Mouse (Mus musculus): ENCODE data around the gene Ppp1r2. TPM values are rescaled to one million over a fixed set of nuclear protein-coding genes. Genes with fewer than 3 reads are reported as not detected.

The Ppp1r2 gene
- polyA plus RNA-seq, 1 experiment from 2014 or later: 92.6 TPM

DNA sequence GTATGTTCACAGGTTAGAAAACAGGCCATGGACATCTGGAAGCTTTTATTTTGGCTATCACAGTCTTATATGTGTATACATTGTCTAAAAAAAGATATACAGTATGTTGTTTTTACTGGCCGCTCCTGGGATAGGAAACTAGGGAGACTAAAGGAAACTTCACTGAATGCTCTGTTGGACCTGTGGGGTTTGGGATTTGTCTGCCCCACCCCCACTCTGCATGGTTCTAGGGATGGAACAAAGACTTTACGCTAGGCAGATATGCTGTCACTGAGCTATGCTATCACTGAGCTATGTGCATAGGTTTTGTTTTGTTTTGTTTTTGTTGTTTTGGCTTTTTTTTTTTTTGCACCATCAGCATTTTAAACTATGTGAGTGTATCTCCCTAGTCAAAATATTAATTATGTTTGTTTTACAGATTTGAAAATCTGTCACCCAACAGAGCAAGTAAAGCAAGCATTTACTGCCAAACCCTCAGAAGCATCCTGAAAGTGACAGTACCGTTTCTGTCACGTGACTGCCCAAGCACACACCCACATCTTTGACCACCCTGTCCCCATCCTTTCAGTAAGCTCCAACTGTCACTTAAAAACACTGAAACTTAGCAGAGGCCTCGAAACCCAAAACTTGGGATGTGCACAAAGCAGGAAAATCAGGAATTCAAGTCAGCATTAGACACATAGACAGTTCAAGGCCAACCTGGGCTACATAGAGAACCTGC is 30.3 kb upstream of the Ppp1r2 start:
- Histone ChIP-seq H3K9me3 (no peaks in the 10 kb centered on the region), H3K27me3 (replicated peaks) (no peaks in the 10 kb centered on the region), H3K27ac (replicated peaks) (no peak overlapping the region), H3K4me2 (no peak overlapping the region), H3K4me3 (no peak overlapping the region), H3K4me1 (peaks cover 3% of the 10 kb centered on the region; the same call in 1 of the 2 replicates), H3K9ac (no peak overlapping the region), H3K36me3 (no peaks in the 10 kb centered on the region)
- WGBS: 59% methylated on average over 5 of the region's 5 CpGs
- no peak for ATAC-seq (ENCODE audit: extremely low read depth, insufficient number of reproducible peaks, low FRiP score, low TSS enrichment)

DNA sequence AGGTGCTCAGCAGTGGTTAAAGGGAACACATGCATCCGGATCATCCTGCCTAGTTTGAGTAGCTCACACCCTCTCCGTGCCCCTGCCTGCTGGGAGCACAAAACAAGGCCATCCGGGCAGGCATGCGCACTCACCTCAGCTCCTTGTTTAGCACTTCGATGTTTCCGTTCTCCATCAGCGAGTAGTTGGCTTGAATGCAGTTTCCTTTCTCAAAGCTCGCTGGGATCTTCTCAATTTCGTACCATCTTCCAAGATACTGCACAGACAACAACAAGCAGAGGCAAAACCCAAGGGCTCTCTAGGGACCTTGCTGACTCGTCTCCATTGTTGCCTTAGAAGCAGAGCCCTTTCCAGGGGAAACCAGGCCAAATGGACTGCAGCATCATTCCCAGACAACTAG is 28.2 kb upstream of the Ppp1r2 start:
- no peaks in the 10 kb centered on the region for H3K36me3 ChIP-seq
- no peaks in the 10 kb centered on the region for H3K27me3 ChIP-seq (replicated peaks)
- H3K9me3 ChIP-seq: no peaks in the 10 kb centered on the region
- H3K9ac ChIP-seq: no peak overlapping the region
- WGBS: 71% methylated on average over 10 of the region's 10 CpGs
- H3K4me1 ChIP-seq: peaks cover 15% of the 10 kb centered on the region
- H3K4me2 ChIP-seq: no peak overlapping the region
- no peak overlapping the region for H3K4me3 ChIP-seq
- no peak for ATAC-seq (ENCODE audit: extremely low read depth, insufficient number of reproducible peaks, low FRiP score, low TSS enrichment)
- no peak overlapping the region for H3K27ac ChIP-seq (replicated peaks)

DNA sequence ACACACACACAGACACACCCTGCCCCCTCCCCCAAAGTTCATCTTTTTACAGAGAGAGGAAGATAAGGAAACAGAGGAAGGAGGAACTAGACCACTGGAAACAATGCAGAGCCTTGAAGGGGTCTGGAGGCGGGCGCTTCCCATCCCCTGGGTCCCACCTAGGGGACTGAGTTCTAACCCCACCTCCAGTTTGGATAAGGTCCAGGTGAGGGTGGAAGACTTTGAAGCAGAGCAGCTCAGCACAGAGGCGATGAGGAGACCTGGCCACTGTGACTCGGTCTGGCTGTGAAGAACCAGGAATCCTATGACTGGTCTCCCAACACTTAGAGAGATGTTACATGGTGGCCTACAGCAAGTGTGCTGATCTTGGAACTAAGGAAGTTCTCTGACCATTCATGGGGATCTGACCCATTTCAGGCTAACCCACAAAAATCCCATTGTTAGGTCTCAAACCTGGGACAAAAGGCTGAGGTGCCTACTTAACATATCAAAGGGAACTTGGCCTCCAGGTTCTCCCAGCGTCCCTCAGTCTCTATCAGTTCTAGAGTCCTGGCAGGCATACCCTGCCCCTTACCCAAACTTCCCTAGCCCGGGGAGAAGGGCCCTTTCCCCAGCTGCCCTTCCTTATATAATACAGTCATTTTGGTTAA is 25.9 kb upstream of the Ppp1r2 start:
- WGBS: 79% methylated on average over 6 of the region's 6 CpGs
- peaks cover 15% of the 10 kb centered on the region for H3K4me1 ChIP-seq
- H3K9me3 ChIP-seq: no peaks in the 10 kb centered on the region
- H3K36me3 ChIP-seq: no peaks in the 10 kb centered on the region
- H3K4me3 ChIP-seq: no peak overlapping the region
- no peak for ATAC-seq (ENCODE audit: extremely low read depth, insufficient number of reproducible peaks, low FRiP score, low TSS enrichment)
- H3K27ac ChIP-seq (replicated peaks): no peak overlapping the region
- no peak overlapping the region for H3K4me2 ChIP-seq
- no peak overlapping the region for H3K9ac ChIP-seq
- H3K27me3 ChIP-seq (replicated peaks): no peaks in the 10 kb centered on the region

DNA sequence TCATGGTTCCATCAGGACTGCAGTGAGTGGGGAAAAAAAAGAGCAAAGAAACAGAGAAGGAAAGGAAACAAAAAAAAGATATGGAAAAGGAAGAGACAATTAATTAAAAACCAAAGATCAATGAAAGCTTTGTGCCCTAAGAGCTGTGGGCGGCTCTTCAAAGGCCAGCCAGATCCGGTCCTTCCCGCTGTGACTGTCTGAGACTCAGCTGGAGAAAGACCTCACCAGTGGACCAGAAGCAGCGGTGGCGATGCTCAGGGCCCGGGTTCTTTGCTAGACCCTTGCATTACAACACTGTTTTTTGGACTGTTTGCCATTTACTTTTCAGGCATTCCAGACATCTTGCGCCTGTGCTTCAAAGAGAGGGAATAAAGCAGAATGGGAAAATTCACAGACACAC is 25.4 kb upstream of the Ppp1r2 start:
- Histone ChIP-seq H3K9ac (no peak overlapping the region), H3K36me3 (no peaks in the 10 kb centered on the region), H3K27me3 (replicated peaks) (no peaks in the 10 kb centered on the region), H3K27ac (replicated peaks) (no peak overlapping the region), H3K4me2 (no peak overlapping the region), H3K4me3 (no peak overlapping the region), H3K9me3 (no peaks in the 10 kb centered on the region), H3K4me1 (peaks cover 15% of the 10 kb centered on the region)
- 54% methylated on average over 7 of the region's 7 CpGs for WGBS
- ATAC-seq (ENCODE audit: extremely low read depth, insufficient number of reproducible peaks, low FRiP score, low TSS enrichment): no peak

DNA sequence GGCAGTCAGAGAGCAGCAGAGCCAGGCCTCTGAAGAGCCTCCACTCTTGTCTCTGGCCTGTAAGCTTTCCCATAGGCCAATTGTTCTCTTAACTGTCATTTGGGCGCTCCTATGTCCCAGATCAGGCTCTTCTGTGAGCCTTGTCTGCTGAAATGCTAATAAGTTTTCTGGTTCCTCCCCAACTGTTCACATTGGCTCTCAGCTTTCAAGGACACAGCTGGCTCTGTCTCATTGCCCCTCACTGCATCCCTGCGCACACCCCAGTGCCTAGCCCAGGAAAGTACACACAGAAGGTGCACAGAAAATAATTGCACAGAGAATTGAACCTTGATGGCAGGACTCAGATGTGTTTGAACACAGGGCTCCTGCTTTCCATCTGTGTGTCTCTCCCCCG is 24.9 kb upstream of the Ppp1r2 start:
- no peak overlapping the region for H3K27ac ChIP-seq (replicated peaks)
- 57% methylated on average over 3 of the region's 3 CpGs for WGBS
- no peak overlapping the region for H3K4me2 ChIP-seq
- ATAC-seq (ENCODE audit: extremely low read depth, insufficient number of reproducible peaks, low FRiP score, low TSS enrichment): no peak
- no peak overlapping the region for H3K9ac ChIP-seq
- H3K27me3 ChIP-seq (replicated peaks): no peaks in the 10 kb centered on the region
- no peak overlapping the region for H3K4me3 ChIP-seq
- no peaks in the 10 kb centered on the region for H3K9me3 ChIP-seq
- H3K4me1 ChIP-seq: peaks cover 15% of the 10 kb centered on the region
- H3K36me3 ChIP-seq: no peaks in the 10 kb centered on the region

DNA sequence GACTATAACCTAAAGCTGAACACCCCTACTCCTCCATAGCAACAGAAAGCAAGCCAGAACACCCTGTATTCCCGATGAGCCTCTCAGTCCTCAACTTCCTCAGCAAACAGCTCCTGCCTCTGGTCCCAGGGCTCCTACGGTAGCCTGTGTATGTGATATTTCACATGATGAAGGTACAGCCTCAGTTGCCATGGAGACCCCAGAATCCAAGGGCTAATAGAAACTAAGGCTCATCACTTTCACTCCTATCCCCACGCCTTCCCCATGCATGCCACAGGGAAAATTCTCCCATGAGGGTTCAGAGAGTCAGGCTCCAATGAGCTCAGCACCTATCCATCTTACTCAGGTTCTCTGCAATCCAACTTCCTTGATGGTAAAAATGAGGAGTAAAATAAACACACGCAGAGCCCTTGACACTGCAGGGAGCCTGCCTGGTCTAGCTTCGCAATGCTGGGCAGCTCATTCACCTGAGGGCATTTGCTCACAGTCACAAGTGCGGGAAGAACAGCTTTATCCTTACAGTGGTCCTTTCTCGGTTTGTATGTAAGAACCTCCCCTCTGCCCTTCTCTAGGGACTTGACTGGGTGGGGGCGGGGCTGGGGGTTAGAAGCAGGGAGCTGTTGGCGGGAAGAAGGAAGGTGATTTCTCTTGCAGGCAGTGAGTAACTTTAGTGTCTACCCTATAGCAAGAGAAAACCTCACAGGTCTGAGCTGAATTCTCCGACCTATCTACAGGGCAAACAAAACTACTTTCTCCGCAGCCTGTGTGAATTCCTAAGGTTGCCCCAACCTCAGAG is 24.3 kb upstream of the Ppp1r2 start:
- H3K27ac ChIP-seq (replicated peaks): no peak overlapping the region
- no peak overlapping the region for H3K9ac ChIP-seq
- no peaks in the 10 kb centered on the region for H3K27me3 ChIP-seq (replicated peaks)
- no peaks in the 10 kb centered on the region for H3K36me3 ChIP-seq
- H3K4me1 ChIP-seq: peaks cover 15% of the 10 kb centered on the region
- H3K4me2 ChIP-seq: no peak overlapping the region
- H3K9me3 ChIP-seq: no peaks in the 10 kb centered on the region
- 48% methylated on average over 11 of the region's 11 CpGs for WGBS
- ATAC-seq (ENCODE audit: extremely low read depth, insufficient number of reproducible peaks, low FRiP score, low TSS enrichment): no peak
- H3K4me3 ChIP-seq: no peak overlapping the region

DNA sequence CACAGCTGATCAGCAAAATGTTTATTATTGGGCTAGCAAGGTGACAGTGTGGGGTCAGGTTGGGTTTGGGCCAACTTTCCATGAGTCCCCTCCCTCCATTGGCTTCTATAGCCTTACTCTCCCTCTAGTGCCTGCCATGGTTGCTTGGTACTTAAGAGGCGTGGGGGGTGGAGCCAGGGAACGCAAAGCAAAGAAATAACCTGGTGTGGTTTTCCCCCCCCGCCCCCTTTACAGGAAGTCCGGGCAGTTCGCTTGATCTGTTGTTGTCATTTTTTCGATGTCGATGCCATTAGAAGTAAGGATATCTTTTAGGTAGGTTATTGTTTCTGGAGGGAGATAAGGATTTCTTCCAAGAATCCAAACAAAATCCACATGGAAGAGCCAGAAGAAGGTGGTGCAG is 22.0 kb upstream of the Ppp1r2 start:
- Histone ChIP-seq H3K4me3 (no peak overlapping the region), H3K4me2 (no peak overlapping the region), H3K27ac (replicated peaks) (no peak overlapping the region), H3K9me3 (no peaks in the 10 kb centered on the region), H3K36me3 (no peaks in the 10 kb centered on the region), H3K9ac (no peak overlapping the region), H3K4me1 (peaks cover 18% of the 10 kb centered on the region), H3K27me3 (replicated peaks) (no peaks in the 10 kb centered on the region)
- ATAC-seq (ENCODE audit: extremely low read depth, insufficient number of reproducible peaks, low FRiP score, low TSS enrichment): no peak
- WGBS: 79% methylated on average over 7 of the region's 7 CpGs

DNA sequence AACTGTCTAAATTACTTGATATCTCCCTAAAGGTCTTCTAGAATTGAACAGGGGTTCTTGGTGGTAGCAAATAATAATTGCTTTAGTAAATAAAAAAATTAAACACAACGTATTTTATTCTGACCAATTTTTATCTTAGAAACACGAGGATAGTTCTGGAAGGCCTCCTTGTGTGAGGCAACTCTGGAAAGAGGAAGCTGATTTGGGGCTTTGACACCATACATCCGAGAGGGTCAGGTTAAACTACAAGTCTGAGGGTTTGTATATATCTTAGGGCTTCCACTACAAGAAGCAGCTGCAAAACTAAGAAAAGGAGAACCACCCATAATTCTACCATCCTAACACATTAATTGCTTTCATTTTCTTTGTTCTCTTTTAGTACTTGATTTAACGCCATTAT is 18.7 kb upstream of the Ppp1r2 start:
- H3K4me2 ChIP-seq: no peak overlapping the region
- no peak overlapping the region for H3K4me3 ChIP-seq
- no peaks in the 10 kb centered on the region for H3K9me3 ChIP-seq
- H3K27me3 ChIP-seq (replicated peaks): no peaks in the 10 kb centered on the region
- WGBS: 69% methylated on average over 4 of the region's 4 CpGs
- peaks cover 24% of the 10 kb centered on the region for H3K4me1 ChIP-seq
- H3K27ac ChIP-seq (replicated peaks): no peak overlapping the region
- H3K9ac ChIP-seq: no peak overlapping the region
- ATAC-seq (ENCODE audit: extremely low read depth, insufficient number of reproducible peaks, low FRiP score, low TSS enrichment): no peak
- no peaks in the 10 kb centered on the region for H3K36me3 ChIP-seq

DNA sequence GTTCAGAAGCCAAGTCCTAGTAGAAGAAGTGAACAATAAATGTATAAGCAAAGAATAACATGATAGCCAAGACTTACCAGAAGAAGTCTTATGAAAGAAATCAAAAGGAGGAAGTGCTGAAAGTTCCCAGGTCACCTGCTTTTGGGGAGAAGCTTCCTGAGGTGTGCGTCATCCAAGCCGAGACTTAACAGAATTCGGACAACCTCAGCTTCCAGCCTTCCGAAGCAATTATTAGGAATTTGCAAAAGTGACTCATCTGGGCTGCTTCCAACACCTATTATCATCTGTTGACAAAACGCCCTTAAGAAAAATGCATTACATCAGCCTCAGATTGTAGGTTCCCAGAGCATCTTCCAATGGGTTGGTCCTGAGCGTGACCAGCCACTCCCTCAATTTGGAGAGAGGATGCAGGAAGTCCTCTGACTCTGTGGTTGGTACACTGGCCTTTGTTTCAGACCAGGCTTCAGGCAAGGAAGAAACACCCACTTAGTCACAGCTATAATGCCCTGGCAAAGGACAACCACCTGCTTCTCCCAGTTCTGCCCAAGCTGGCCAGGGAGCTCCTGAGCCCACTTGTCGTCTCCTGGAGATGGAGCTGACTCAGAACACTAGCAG is 15.8 kb upstream of the Ppp1r2 start:
- peak overlapping the region; percentile 65 for H3K9ac ChIP-seq
- H3K4me1 ChIP-seq: peaks cover 24% of the 10 kb centered on the region
- H3K36me3 ChIP-seq: no peaks in the 10 kb centered on the region
- peak overlapping the region; percentile 58 for H3K4me2 ChIP-seq
- ATAC-seq (ENCODE audit: extremely low read depth, insufficient number of reproducible peaks, low FRiP score, low TSS enrichment): no peak
- peak overlapping the region; percentile 95 for H3K27ac ChIP-seq (replicated peaks)
- no peaks in the 10 kb centered on the region for H3K27me3 ChIP-seq (replicated peaks)
- 41% methylated on average over 7 of the region's 7 CpGs for WGBS
- H3K4me3 ChIP-seq: peak overlapping the region; percentile 14; the same call in 1 of the 2 replicates
- no peaks in the 10 kb centered on the region for H3K9me3 ChIP-seq

DNA sequence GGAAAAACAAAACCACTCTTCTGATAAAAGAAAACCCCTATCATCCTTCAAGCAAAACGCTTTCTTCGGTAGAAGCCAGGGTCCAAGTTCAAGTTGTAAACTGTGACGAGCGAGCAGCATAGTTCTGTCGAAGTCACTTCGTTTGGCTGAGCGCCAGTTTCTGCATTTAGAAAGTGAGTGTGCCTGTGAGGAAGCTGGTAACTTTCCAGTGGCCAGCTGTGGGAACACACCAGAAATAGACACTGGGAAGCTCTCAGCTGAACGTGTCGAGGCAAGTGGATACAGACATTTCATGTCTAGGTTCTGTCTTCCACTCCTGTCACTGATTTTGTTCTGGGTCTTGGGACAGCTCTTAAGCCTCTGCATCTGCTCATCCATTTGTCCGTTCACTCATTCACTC is 15.2 kb upstream of the Ppp1r2 start:
- Histone ChIP-seq H3K4me3 (peak overlapping the region; percentile 14; the same call in 1 of the 2 replicates), H3K4me2 (peak overlapping the region; percentile 58), H3K4me1 (peaks cover 24% of the 10 kb centered on the region), H3K27me3 (replicated peaks) (no peaks in the 10 kb centered on the region), H3K36me3 (no peaks in the 10 kb centered on the region), H3K9me3 (no peaks in the 10 kb centered on the region), H3K27ac (replicated peaks) (peak overlapping the region; percentile 95), H3K9ac (peak overlapping the region; percentile 65)
- 9% methylated on average over 10 of the region's 10 CpGs for WGBS
- peak; percentile 71; the same call in 1 of the 2 replicates for ATAC-seq (ENCODE audit: extremely low read depth, insufficient number of reproducible peaks, low FRiP score, low TSS enrichment)

DNA sequence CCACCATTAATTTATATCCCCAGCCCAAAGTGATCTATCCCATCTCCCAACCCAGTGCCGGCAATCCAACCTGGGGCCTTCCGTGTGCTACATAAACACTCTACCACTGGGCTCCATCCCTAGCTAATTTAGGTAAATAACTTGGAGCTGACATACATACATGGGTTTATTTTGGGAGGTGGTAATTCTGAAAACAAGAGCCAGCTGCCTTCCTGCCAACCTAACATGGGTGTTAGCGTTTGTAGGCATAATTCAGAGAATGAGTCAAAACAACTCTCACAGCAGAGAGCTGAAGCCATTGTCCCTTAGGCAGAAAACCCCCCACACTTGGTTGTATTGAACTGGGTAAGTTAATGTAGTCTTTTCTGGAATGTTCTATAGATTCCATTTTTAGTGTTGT is 12.6 kb upstream of the Ppp1r2 start:
- ATAC-seq (ENCODE audit: extremely low read depth, insufficient number of reproducible peaks, low FRiP score, low TSS enrichment): no peak
- H3K4me2 ChIP-seq: no peak overlapping the region
- H3K36me3 ChIP-seq: no peaks in the 10 kb centered on the region
- peaks cover 27% of the 10 kb centered on the region for H3K4me1 ChIP-seq
- no peaks in the 10 kb centered on the region for H3K9me3 ChIP-seq
- H3K4me3 ChIP-seq: no peak overlapping the region
- H3K27ac ChIP-seq (replicated peaks): no peak overlapping the region
- no peaks in the 10 kb centered on the region for H3K27me3 ChIP-seq (replicated peaks)
- no peak overlapping the region for H3K9ac ChIP-seq
- WGBS: 71% methylated on average over 3 of the region's 3 CpGs
